Mouse (Mus musculus): ENCODE results near the gene Galnt16. TPM values are rescaled to one million over a fixed set of nuclear protein-coding genes. Genes with fewer than 3 reads are reported as not detected.

The Galnt16 gene
- total RNA-seq, 2 experiments from 2014 or later, result not detected

GRCm38 (mm10) chr12:80527727-80528389 lies 9.8 kb downstream of the Galnt16 start:
- no peak for ATAC-seq (replicated peaks; ENCODE audit: low FRiP score, poor library complexity, severe bottlenecking)

GRCm38 (mm10) chr12:80530052-80530451 lies 12.0 kb downstream of the Galnt16 start:
- ATAC-seq (replicated peaks; ENCODE audit: low FRiP score, poor library complexity, severe bottlenecking), result no peak

GRCm38 (mm10) chr12:80530630-80531029 lies 12.6 kb downstream of the Galnt16 start:
- ATAC-seq (replicated peaks; ENCODE audit: low FRiP score, poor library complexity, severe bottlenecking), result no peak

GRCm38 (mm10) chr12:80531585-80531984 lies 13.5 kb downstream of the Galnt16 start:
- no peak for ATAC-seq (replicated peaks; ENCODE audit: low FRiP score, poor library complexity, severe bottlenecking)

- ATAC-seq (replicated peaks; ENCODE audit: low FRiP score, poor library complexity, severe bottlenecking), result no peak
Observed at GRCm38 (mm10) chr12:80533876-80534275, 15.8 kb downstream of the Galnt16 start.

GRCm38 (mm10) chr12:80537313-80537712 lies 19.2 kb downstream of the Galnt16 start:
- ATAC-seq (replicated peaks; ENCODE audit: low FRiP score, poor library complexity, severe bottlenecking), result no peak

GRCm38 (mm10) chr12:80538311-80538710 lies 20.2 kb downstream of the Galnt16 start:
- no peak for ATAC-seq (replicated peaks; ENCODE audit: low FRiP score, poor library complexity, severe bottlenecking)

GRCm38 (mm10) chr12:80545310-80545709 lies 27.2 kb downstream of the Galnt16 start:
- ATAC-seq (replicated peaks; ENCODE audit: low FRiP score, poor library complexity, severe bottlenecking), result no peak

- ATAC-seq (replicated peaks; ENCODE audit: low FRiP score, poor library complexity, severe bottlenecking), result no peak
Observed at GRCm38 (mm10) chr12:80549646-80550045, 31.6 kb downstream of the Galnt16 start.

GRCm38 (mm10) chr12:80553157-80553556 lies 35.1 kb downstream of the Galnt16 start:
- no peak for ATAC-seq (replicated peaks; ENCODE audit: low FRiP score, poor library complexity, severe bottlenecking)

GRCm38 (mm10) chr12:80554312-80554711 lies 36.2 kb downstream of the Galnt16 start:
- no peak for ATAC-seq (replicated peaks; ENCODE audit: low FRiP score, poor library complexity, severe bottlenecking)

- ATAC-seq (replicated peaks; ENCODE audit: low FRiP score, poor library complexity, severe bottlenecking), result no peak
Observed at GRCm38 (mm10) chr12:80561904-80562303, 43.8 kb downstream of the Galnt16 start.

- ATAC-seq (replicated peaks; ENCODE audit: low FRiP score, poor library complexity, severe bottlenecking), result no peak
Observed at GRCm38 (mm10) chr12:80562793-80563192, 44.7 kb downstream of the Galnt16 start.

GRCm38 (mm10) chr12:80564990-80565389 lies 46.9 kb downstream of the Galnt16 start:
- ATAC-seq (replicated peaks; ENCODE audit: low FRiP score, poor library complexity, severe bottlenecking), result no peak

- no peak; the same call in 1 of the 2 replicates for ATAC-seq (replicated peaks; ENCODE audit: low FRiP score, poor library complexity, severe bottlenecking)
Observed at GRCm38 (mm10) chr12:80565793-80566192, 47.7 kb downstream of the Galnt16 start.

- no peak for ATAC-seq (replicated peaks; ENCODE audit: low FRiP score, poor library complexity, severe bottlenecking)
Observed at GRCm38 (mm10) chr12:80566502-80566901, 48.4 kb downstream of the Galnt16 start.

GRCm38 (mm10) chr12:80567375-80567774 lies 49.3 kb downstream of the Galnt16 start:
- ATAC-seq (replicated peaks; ENCODE audit: low FRiP score, poor library complexity, severe bottlenecking), result no peak

GRCm38 (mm10) chr12:80569561-80569960 lies 51.5 kb downstream of the Galnt16 start:
- ATAC-seq (replicated peaks; ENCODE audit: low FRiP score, poor library complexity, severe bottlenecking), result no peak

- no peak for ATAC-seq (replicated peaks; ENCODE audit: low FRiP score, poor library complexity, severe bottlenecking)
Observed at GRCm38 (mm10) chr12:80574318-80574717, 56.2 kb downstream of the Galnt16 start.

- no peak for ATAC-seq (replicated peaks; ENCODE audit: low FRiP score, poor library complexity, severe bottlenecking)
Observed at GRCm38 (mm10) chr12:80574825-80575371, 56.8 kb downstream of the Galnt16 start.

- 0 out of 2 replicates have a peak, but pooled peaks have one; percentile 30 for ATAC-seq (replicated peaks; ENCODE audit: low FRiP score, poor library complexity, severe bottlenecking)
Observed at GRCm38 (mm10) chr12:80577049-80577448, 59.0 kb downstream of the Galnt16 start.

GRCm38 (mm10) chr12:80581357-80581756 lies 63.3 kb downstream of the Galnt16 start:
- ATAC-seq (replicated peaks; ENCODE audit: low FRiP score, poor library complexity, severe bottlenecking), result no peak

All from erythroid progenitor cell, adult 5-6 weeks (primary cell).